Mouse (Mus musculus) sigmoid colon, adult 10 weeks (tissue): ENCODE results near the gene Tex13a. TPM values are rescaled to one million over a fixed set of nuclear protein-coding genes. Genes with fewer than 3 reads are reported as not detected.

Experiments
- polyA plus RNA-seq: library from polyadenylated mRNA; stranded (reverse); fragments of 350-450 nt; fragmentation: Illumina TruSeq; extraction: RNeasy Lipid Tissue Mini Kit (QIAGEN cat#74804); gene quantifications from one replicate; pipeline ENCODE4 v1.2.3, GENCODE M21; 2014; ENCODE audit warnings: low read depth, low replicate concordance

Gene Tex13a
- not detected for polyA plus RNA-seq

GRCm38 (mm10) chrX:138209480-138209879, at the start of gene Tex13a:
TSS of gene Tex13a (minus strand) at chrX:138209580.

